ENCODE assay signal across 13 mouse cellular contexts in genomic region chr5:34543114-34543513, GRCm38 (mm10). TPM values are rescaled to one million over a fixed set of nuclear protein-coding genes. Genes with fewer than 3 reads are reported as not detected.
DNase-seq lines count a peak whose midpoint lies in the region; ATAC-seq and TF ChIP-seq lines count a peak whose summit lies in the region.
"Had no signal": no experiment of that assay in that cellular context is flagged by ENCODE, and none has a peak within 500 bp of the region (broad histone marks: within the 10 kb centered on the region; RNA-seq: fewer than 3 reads in every experiment).

No protein-coding gene starts in this region.

- no peaks in the 10 kb centered on the region for H3K27me3 ChIP-seq in intestine, postnatal 0 days (replicated peaks; ENCODE audit: control insufficient read depth, insufficient read depth, low read length)
- H3K27me3 ChIP-seq in intestine, embryonic 16.5 days (replicated peaks; ENCODE audit: control insufficient read depth, insufficient read depth, low read length), result no peaks in the 10 kb centered on the region
- no peaks in the 10 kb centered on the region; the same call in 1 of the 2 replicates for H3K27me3 ChIP-seq in liver, embryonic 14.5 days (ENCODE audit: control insufficient read depth, insufficient read depth, low read length)
- H3K27me3 ChIP-seq in embryonic facial prominence, embryonic 10.5 days (replicated peaks; ENCODE audit: low read depth, poor library complexity, severe bottlenecking), result no peaks in the 10 kb centered on the region
- H3K27me3 ChIP-seq in kidney, embryonic 16.5 days (ENCODE audit: insufficient read depth, low read length), result no peaks in the 10 kb centered on the region
- no peaks in the 10 kb centered on the region for H3K27me3 ChIP-seq in midbrain, embryonic 13.5 days
- H3K27me3 ChIP-seq: lung, embryonic 15.5 days had no signal

- no peak overlapping the region for H3K27ac ChIP-seq in intestine, postnatal 0 days (ENCODE audit: low read depth, low read length)
- no peak overlapping the region for H3K27ac ChIP-seq in intestine, embryonic 16.5 days (ENCODE audit: low read length)
- H3K27ac ChIP-seq in liver, embryonic 14.5 days, result no peak overlapping the region
- no peak overlapping the region for H3K27ac ChIP-seq in embryonic facial prominence, embryonic 10.5 days (replicated peaks)
- H3K27ac ChIP-seq in kidney, embryonic 16.5 days (ENCODE audit: low read length), result no peak overlapping the region
- H3K27ac ChIP-seq in midbrain, embryonic 13.5 days, result no peak overlapping the region
- H3K27ac ChIP-seq: forebrain, embryonic 10.5 days; lung, embryonic 15.5 days had no signal

- no peak overlapping the region for H3K4me3 ChIP-seq in intestine, postnatal 0 days (ENCODE audit: low read depth, low read length)
- no peak overlapping the region for H3K4me3 ChIP-seq in intestine, embryonic 16.5 days (ENCODE audit: low read length)
- H3K4me3 ChIP-seq in liver, embryonic 14.5 days (ENCODE audit: insufficient read depth in 1 of 2, low read depth in 2 of 2, low read length in 2 of 2), result peak overlapping the region; percentile 6 to 15; a peak in 2 of 4 replicates
- H3K4me3 ChIP-seq in embryonic facial prominence, embryonic 10.5 days, result no peak overlapping the region
- no peak overlapping the region for H3K4me3 ChIP-seq in kidney, embryonic 16.5 days (ENCODE audit: low read length)
- H3K4me3 ChIP-seq in midbrain, embryonic 13.5 days (replicated peaks), result no peak overlapping the region
- H3K4me3 ChIP-seq: forebrain, embryonic 10.5 days; lung, embryonic 15.5 days had no signal

- no peak for ATAC-seq in intestine, postnatal 0 days
- ATAC-seq in intestine, embryonic 16.5 days, result no peak
- ATAC-seq in granulocyte monocyte progenitor cell, adult 5-6 weeks (replicated peaks; ENCODE audit: poor library complexity, severe bottlenecking), result peak; percentile 77
- ATAC-seq in liver, embryonic 14.5 days (ENCODE audit: insufficient read depth), result no peak
- ATAC-seq in kidney, embryonic 16.5 days (ENCODE audit: low FRiP score, low TSS enrichment), result no peak
- no peak for ATAC-seq in midbrain, embryonic 13.5 days

- DNase-seq in liver, embryonic 14.5 days (ENCODE audit: low read depth in 3 of 3, low spot score in 3 of 3), result no peak
- DNase-seq in skeletal muscle tissue, adult 2 months (ENCODE audit: low read depth, low spot score), result peak; percentile 36
- no peak for DNase-seq in embryonic facial prominence, embryonic 10.5 days (ENCODE audit: low spot score)
- DNase-seq: adrenal gland, adult 8-10 months; cerebellum, postnatal 36 days; kidney, postnatal 14 days had no signal

- no peak for TF ChIP-seq EP300 in liver, embryonic 14.5 days (IDR thresholded peaks at IDR 0.05; ENCODE audit: low read depth)

- no peaks in the 10 kb centered on the region for H3K4me1 ChIP-seq in intestine, postnatal 0 days (replicated peaks; ENCODE audit: control insufficient read depth, insufficient read depth, low read length)
- no peaks in the 10 kb centered on the region for H3K4me1 ChIP-seq in intestine, embryonic 16.5 days (ENCODE audit: control insufficient read depth, insufficient read depth, low read length)
- H3K4me1 ChIP-seq in liver, embryonic 14.5 days (replicated peaks; ENCODE audit: control insufficient read depth in 2 of 2, insufficient read depth in 2 of 2, low read length in 1 of 2), result no peaks in the 10 kb centered on the region; a peak in 1 of 4 replicates
- H3K4me1 ChIP-seq in embryonic facial prominence, embryonic 10.5 days, result 0 out of 2 replicates have a peak, but pooled peaks cover 4% of the 10 kb centered on the region
- H3K4me1 ChIP-seq in kidney, embryonic 16.5 days (ENCODE audit: insufficient read depth, low read length), result no peaks in the 10 kb centered on the region
- H3K4me1 ChIP-seq in midbrain, embryonic 13.5 days (replicated peaks), result no peaks in the 10 kb centered on the region

- no peak for TF ChIP-seq CTCF in intestine, postnatal 0 days (IDR thresholded peaks at IDR 0.05; ENCODE audit: low read depth)
- no peak for TF ChIP-seq CTCF in liver, embryonic 14.5 days (IDR thresholded peaks at IDR 0.05; ENCODE audit: low read depth)

- no peaks in the 10 kb centered on the region for H3K36me3 ChIP-seq in intestine, postnatal 0 days (ENCODE audit: control insufficient read depth, insufficient read depth)
- no peaks in the 10 kb centered on the region for H3K36me3 ChIP-seq in intestine, embryonic 16.5 days (ENCODE audit: control insufficient read depth, insufficient read depth, low read length)
- H3K36me3 ChIP-seq in liver, embryonic 14.5 days (replicated peaks; ENCODE audit: control insufficient read depth, insufficient read depth, low read depth), result no peaks in the 10 kb centered on the region
- no peaks in the 10 kb centered on the region for H3K36me3 ChIP-seq in embryonic facial prominence, embryonic 10.5 days (replicated peaks)
- H3K36me3 ChIP-seq in kidney, embryonic 16.5 days (ENCODE audit: insufficient read depth, low read length), result no peaks in the 10 kb centered on the region
- no peaks in the 10 kb centered on the region for H3K36me3 ChIP-seq in midbrain, embryonic 13.5 days
- H3K36me3 ChIP-seq: forebrain, embryonic 10.5 days; lung, embryonic 15.5 days had no signal

- no peaks in the 10 kb centered on the region for H3K9me3 ChIP-seq in intestine, postnatal 0 days (ENCODE audit: control insufficient read depth)
- no peaks in the 10 kb centered on the region for H3K9me3 ChIP-seq in intestine, embryonic 16.5 days (ENCODE audit: control insufficient read depth, low read length)
- H3K9me3 ChIP-seq in liver, embryonic 14.5 days (ENCODE audit: control insufficient read depth, low read length), result no peaks in the 10 kb centered on the region
- H3K9me3 ChIP-seq in embryonic facial prominence, embryonic 10.5 days, result no peaks in the 10 kb centered on the region
- H3K9me3 ChIP-seq in kidney, embryonic 16.5 days (ENCODE audit: low read length), result no peaks in the 10 kb centered on the region
- no peaks in the 10 kb centered on the region for H3K9me3 ChIP-seq in midbrain, embryonic 13.5 days
- H3K9me3 ChIP-seq: forebrain, embryonic 10.5 days; lung, embryonic 15.5 days had no signal

- WGBS in intestine, postnatal 0 days, result 40% methylated on average over 4 of the region's 4 CpGs
- WGBS in intestine, embryonic 16.5 days, result 57% methylated on average over 4 of the region's 4 CpGs
- 15% methylated on average over 4 of the region's 4 CpGs for WGBS in liver, embryonic 14.5 days (ENCODE audit: insufficient replicate concordance)
- 60% methylated on average over 4 of the region's 4 CpGs for WGBS in embryonic facial prominence, embryonic 10.5 days
- WGBS in kidney, embryonic 16.5 days, result 49% methylated on average over 4 of the region's 4 CpGs
- WGBS in midbrain, embryonic 13.5 days, result 72% methylated on average over 4 of the region's 4 CpGs

- H3K4me2 ChIP-seq in intestine, postnatal 0 days (replicated peaks; ENCODE audit: low read depth), result 0 out of 2 replicates have a peak overlapping the region, but pooled peaks have one; percentile 3
- no peak overlapping the region for H3K4me2 ChIP-seq in intestine, embryonic 16.5 days (ENCODE audit: low read depth, low read length)
- no peak overlapping the region for H3K4me2 ChIP-seq in liver, embryonic 14.5 days (ENCODE audit: low read depth)
- no peak overlapping the region for H3K4me2 ChIP-seq in kidney, embryonic 16.5 days (replicated peaks; ENCODE audit: low read depth, low read length)
- no peak overlapping the region for H3K4me2 ChIP-seq in midbrain, embryonic 13.5 days (replicated peaks)
- H3K4me2 ChIP-seq: lung, embryonic 15.5 days had no signal

- H3K9ac ChIP-seq in intestine, postnatal 0 days (ENCODE audit: low read depth, low read length), result no peak overlapping the region
- no peak overlapping the region for H3K9ac ChIP-seq in intestine, embryonic 16.5 days (ENCODE audit: low read depth, low read length)
- H3K9ac ChIP-seq in liver, embryonic 14.5 days (replicated peaks), result no peak overlapping the region
- H3K9ac ChIP-seq in kidney, embryonic 16.5 days (replicated peaks; ENCODE audit: low read length), result no peak overlapping the region
- H3K9ac ChIP-seq in midbrain, embryonic 13.5 days (replicated peaks), result no peak overlapping the region
- H3K9ac ChIP-seq: lung, embryonic 15.5 days had no signal

RNA-seq across cellular contexts. Expression of gene Sh3bp2, which starts 17.5 kb away (rescaled TPM):
- 3.6 and 6.1 TPM in 2 replicates for polyA plus RNA-seq in intestine, postnatal 0 days (2015; fragmentation: Nextera tagmentation; extraction: Ambion mirVana)
- polyA plus RNA-seq in intestine, embryonic 16.5 days (2015; fragmentation: Nextera tagmentation; extraction: Ambion mirVana), result 3.4 and 3.7 TPM in 2 replicates
- 15.4 and 16.5 TPM in 2 replicates for total RNA-seq in granulocyte monocyte progenitor cell, adult 5-6 weeks (2014; fragmentation: Nextera tagmentation)
- 9.8 and 11.9 TPM in 2 replicates for total RNA-seq in granulocyte monocyte progenitor cell, adult 5-6 weeks (2017)
- 4.6 and 5.2 TPM in 2 replicates for polyA plus RNA-seq in liver, embryonic 14.5 days (2012; rRNA removed)
- polyA plus RNA-seq in liver, embryonic 14.5 days (2014; fragmentation: Nextera tagmentation; extraction: Ambion mirVana), result 3.5 and 4.9 TPM in 2 replicates
- polyA plus RNA-seq in embryonic facial prominence, embryonic 10.5 days (2016; fragmentation: Nextera tagmentation; extraction: Ambion mirVana), result 7.3 and 8.7 TPM in 2 replicates
- 5.6 and 9.5 TPM in 2 replicates for polyA plus RNA-seq in kidney, embryonic 16.5 days (2015; fragmentation: Nextera tagmentation; extraction: Ambion mirVana)
- 18.3 and 30.8 TPM in 2 replicates for polyA plus RNA-seq in midbrain, embryonic 13.5 days (2015; fragmentation: Nextera tagmentation; extraction: Ambion mirVana)

RNA-seq across cellular contexts. Expression of gene Tnip2, which starts 29.3 kb away (rescaled TPM):
- 8.9 and 10.3 TPM in 2 replicates for polyA plus RNA-seq in intestine, postnatal 0 days (2015; fragmentation: Nextera tagmentation; extraction: Ambion mirVana)
- 15.8 and 17.1 TPM in 2 replicates for polyA plus RNA-seq in intestine, embryonic 16.5 days (2015; fragmentation: Nextera tagmentation; extraction: Ambion mirVana)
- total RNA-seq in granulocyte monocyte progenitor cell, adult 5-6 weeks (2014; fragmentation: Nextera tagmentation), result 11.8 and 16.2 TPM in 2 replicates
- 22.0 and 24.4 TPM in 2 replicates for total RNA-seq in granulocyte monocyte progenitor cell, adult 5-6 weeks (2017)
- 3.0 and 5.0 TPM in 2 replicates for polyA plus RNA-seq in liver, embryonic 14.5 days (2012; rRNA removed)
- polyA plus RNA-seq in liver, embryonic 14.5 days (2014; fragmentation: Nextera tagmentation; extraction: Ambion mirVana), result 3.2 and 4.4 TPM in 2 replicates
- polyA plus RNA-seq in embryonic facial prominence, embryonic 10.5 days (2016; fragmentation: Nextera tagmentation; extraction: Ambion mirVana), result 4.1 and 4.8 TPM in 2 replicates
- 22.6 and 25.0 TPM in 2 replicates for polyA plus RNA-seq in kidney, embryonic 16.5 days (2015; fragmentation: Nextera tagmentation; extraction: Ambion mirVana)
- 6.9 and 7.3 TPM in 2 replicates for polyA plus RNA-seq in midbrain, embryonic 13.5 days (2015; fragmentation: Nextera tagmentation; extraction: Ambion mirVana)

RNA-seq across cellular contexts. Expression of gene Add1, which starts 30.4 kb away (rescaled TPM):
- 59.4 and 62.7 TPM in 2 replicates for polyA plus RNA-seq in intestine, postnatal 0 days (2015; fragmentation: Nextera tagmentation; extraction: Ambion mirVana)
- polyA plus RNA-seq in intestine, embryonic 16.5 days (2015; fragmentation: Nextera tagmentation; extraction: Ambion mirVana), result 138 and 143 TPM in 2 replicates
- 65.6 and 74.2 TPM in 2 replicates for total RNA-seq in granulocyte monocyte progenitor cell, adult 5-6 weeks (2014; fragmentation: Nextera tagmentation)
- 81.0 and 82.6 TPM in 2 replicates for total RNA-seq in granulocyte monocyte progenitor cell, adult 5-6 weeks (2017)
- 106 and 118 TPM in 2 replicates for polyA plus RNA-seq in liver, embryonic 14.5 days (2012; rRNA removed)
- 113 and 137 TPM in 2 replicates for polyA plus RNA-seq in liver, embryonic 14.5 days (2014; fragmentation: Nextera tagmentation; extraction: Ambion mirVana)
- 158 and 166 TPM in 2 replicates for polyA plus RNA-seq in embryonic facial prominence, embryonic 10.5 days (2016; fragmentation: Nextera tagmentation; extraction: Ambion mirVana)
- 217 and 219 TPM in 2 replicates for polyA plus RNA-seq in kidney, embryonic 16.5 days (2015; fragmentation: Nextera tagmentation; extraction: Ambion mirVana)
- polyA plus RNA-seq in midbrain, embryonic 13.5 days (2015; fragmentation: Nextera tagmentation; extraction: Ambion mirVana), result 204 and 205 TPM in 2 replicates

Comparison
In these comparisons a context has a peak if more than half of its experiments do, and no peak if none do; other contexts are left out.
1. H3K4me3 ChIP-seq: peak in liver, embryonic 14.5 days (2 of 2); none in intestine, postnatal 0 days (single experiment), intestine, embryonic 16.5 days (single experiment), embryonic facial prominence, embryonic 10.5 days (single experiment), kidney, embryonic 16.5 days (single experiment) and midbrain, embryonic 13.5 days (single experiment).